Mouse (Mus musculus): ENCODE results near the gene Fam169b. TPM values are rescaled to one million over a fixed set of nuclear protein-coding genes. Genes with fewer than 3 reads are reported as not detected.
"Not testable (repeated sequence)": the region's sequence is repeated elsewhere in the genome, so short reads cannot be mapped to it uniquely, and the experiment has no call there.

Fam169b gene
- polyA plus RNA-seq, 1 experiment from 2014 or later, result 0.18 TPM

- no peak for TF ChIP-seq CTCF (IDR thresholded peaks at IDR 0.05; ENCODE audit: low read depth)
- no peak overlapping the region for H3K4me3 ChIP-seq (ENCODE audit: low read depth, low read length)
- WGBS, result 84% methylated on average over 24 of the region's 24 CpGs
- H3K27me3 ChIP-seq (replicated peaks; ENCODE audit: control insufficient read depth, insufficient read depth, low read length), result no peaks in the 10 kb centered on the region
- no peak for ATAC-seq
- H3K4me1 ChIP-seq (replicated peaks; ENCODE audit: control insufficient read depth, insufficient read depth, low read length), result no peaks in the 10 kb centered on the region
- no peak overlapping the region for H3K9ac ChIP-seq (ENCODE audit: low read depth, low read length)
- H3K36me3 ChIP-seq (ENCODE audit: control insufficient read depth, insufficient read depth), result no peaks in the 10 kb centered on the region
- no peaks in the 10 kb centered on the region for H3K9me3 ChIP-seq (ENCODE audit: control insufficient read depth)
- H3K27ac ChIP-seq (ENCODE audit: low read depth, low read length), result no peak overlapping the region
- H3K4me2 ChIP-seq (replicated peaks; ENCODE audit: low read depth), result no peak overlapping the region
Measured at GRCm38 (mm10) chr7:68286526-68287481, 13.2 kb downstream of the Fam169b start.

- Histone ChIP-seq H3K4me3 (ENCODE audit: low read depth, low read length) (no peak overlapping the region), H3K9me3 (ENCODE audit: control insufficient read depth) (no peaks in the 10 kb centered on the region), H3K36me3 (ENCODE audit: control insufficient read depth, insufficient read depth) (no peaks in the 10 kb centered on the region), H3K9ac (ENCODE audit: low read depth, low read length) (no peak overlapping the region), H3K27me3 (replicated peaks; ENCODE audit: control insufficient read depth, insufficient read depth, low read length) (no peaks in the 10 kb centered on the region), H3K4me1 (replicated peaks; ENCODE audit: control insufficient read depth, insufficient read depth, low read length) (no peaks in the 10 kb centered on the region), H3K4me2 (replicated peaks; ENCODE audit: low read depth) (no peak overlapping the region), H3K27ac (ENCODE audit: low read depth, low read length) (no peak overlapping the region)
- WGBS, result 65% methylated on average over 2 of the region's 2 CpGs
- TF ChIP-seq CTCF (IDR thresholded peaks at IDR 0.05; ENCODE audit: low read depth), result no peak
- ATAC-seq, result no peak
Measured at GRCm38 (mm10) chr7:68287582-68287981, 13.9 kb downstream of the Fam169b start.

- not testable (repeated sequence) for H3K27ac ChIP-seq (ENCODE audit: low read depth, low read length); H3K4me3 ChIP-seq (ENCODE audit: low read depth, low read length); H3K9me3 ChIP-seq (ENCODE audit: control insufficient read depth); ATAC-seq; H3K27me3 ChIP-seq (replicated peaks; ENCODE audit: control insufficient read depth, insufficient read depth, low read length); H3K9ac ChIP-seq (ENCODE audit: low read depth, low read length); H3K4me2 ChIP-seq (replicated peaks; ENCODE audit: low read depth); H3K36me3 ChIP-seq (ENCODE audit: control insufficient read depth, insufficient read depth); H3K4me1 ChIP-seq (replicated peaks; ENCODE audit: control insufficient read depth, insufficient read depth, low read length)
- 85% methylated on average over 4 of the region's 4 CpGs for WGBS
Measured at GRCm38 (mm10) chr7:68288000-68288399, 14.4 kb downstream of the Fam169b start.

DNA sequence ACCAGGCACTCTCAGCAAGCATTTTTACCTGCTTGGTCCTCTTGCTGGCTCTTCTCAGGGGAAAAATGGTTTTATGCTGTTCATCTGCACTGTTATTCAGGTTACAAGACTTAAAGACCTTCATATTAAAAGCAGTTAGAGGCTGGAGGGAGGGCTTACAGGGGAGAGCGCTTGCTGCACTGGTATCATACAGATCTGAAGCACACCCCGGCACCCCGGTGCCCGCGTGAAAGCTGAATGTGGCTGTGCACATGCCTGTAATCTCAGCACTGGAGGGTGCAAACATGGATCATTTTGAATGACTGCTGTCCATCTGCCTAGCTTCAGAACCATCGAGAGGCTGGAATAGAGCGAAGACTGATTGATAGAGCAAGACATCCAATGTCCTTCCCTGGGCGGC is 15.4 kb downstream of the Fam169b start:
- Histone ChIP-seq H3K9ac (ENCODE audit: low read depth, low read length) (no peak overlapping the region), H3K9me3 (ENCODE audit: control insufficient read depth) (no peaks in the 10 kb centered on the region), H3K36me3 (ENCODE audit: control insufficient read depth, insufficient read depth) (no peaks in the 10 kb centered on the region), H3K27me3 (replicated peaks; ENCODE audit: control insufficient read depth, insufficient read depth, low read length) (no peaks in the 10 kb centered on the region), H3K4me3 (ENCODE audit: low read depth, low read length) (no peak overlapping the region), H3K4me1 (replicated peaks; ENCODE audit: control insufficient read depth, insufficient read depth, low read length) (no peaks in the 10 kb centered on the region), H3K4me2 (replicated peaks; ENCODE audit: low read depth) (no peak overlapping the region), H3K27ac (ENCODE audit: low read depth, low read length) (no peak overlapping the region)
- no peak for TF ChIP-seq CTCF (IDR thresholded peaks at IDR 0.05; ENCODE audit: low read depth)
- WGBS, result 93% methylated on average over 8 of the region's 8 CpGs
- no peak for ATAC-seq

GRCm38 (mm10) chr7:68291603-68292002 is 18.0 kb downstream of the Fam169b start:
- no peaks in the 10 kb centered on the region for H3K4me1 ChIP-seq (replicated peaks; ENCODE audit: control insufficient read depth, insufficient read depth, low read length)
- H3K9me3 ChIP-seq (ENCODE audit: control insufficient read depth), result no peaks in the 10 kb centered on the region
- no peak overlapping the region for H3K27ac ChIP-seq (ENCODE audit: low read depth, low read length)
- ATAC-seq, result no peak
- H3K4me2 ChIP-seq (replicated peaks; ENCODE audit: low read depth), result no peak overlapping the region
- H3K36me3 ChIP-seq (ENCODE audit: control insufficient read depth, insufficient read depth), result no peaks in the 10 kb centered on the region
- WGBS, result 46% methylated on average over 1 of the region's 1 CpGs
- no peak overlapping the region for H3K4me3 ChIP-seq (ENCODE audit: low read depth, low read length)
- H3K27me3 ChIP-seq (replicated peaks; ENCODE audit: control insufficient read depth, insufficient read depth, low read length), result no peaks in the 10 kb centered on the region
- no peak overlapping the region for H3K9ac ChIP-seq (ENCODE audit: low read depth, low read length)
- no peak for TF ChIP-seq CTCF (IDR thresholded peaks at IDR 0.05; ENCODE audit: low read depth)

- TF ChIP-seq CTCF (IDR thresholded peaks at IDR 0.05; ENCODE audit: low read depth), result no peak
- H3K4me1 ChIP-seq (replicated peaks; ENCODE audit: control insufficient read depth, insufficient read depth, low read length), result no peaks in the 10 kb centered on the region
- no peak overlapping the region for H3K9ac ChIP-seq (ENCODE audit: low read depth, low read length)
- H3K36me3 ChIP-seq (ENCODE audit: control insufficient read depth, insufficient read depth), result no peaks in the 10 kb centered on the region
- 57% methylated on average over 16 of the region's 16 CpGs for WGBS
- no peaks in the 10 kb centered on the region for H3K27me3 ChIP-seq (replicated peaks; ENCODE audit: control insufficient read depth, insufficient read depth, low read length)
- no peak overlapping the region for H3K27ac ChIP-seq (ENCODE audit: low read depth, low read length)
- no peaks in the 10 kb centered on the region for H3K9me3 ChIP-seq (ENCODE audit: control insufficient read depth)
- H3K4me2 ChIP-seq (replicated peaks; ENCODE audit: low read depth), result 0 out of 2 replicates have a peak overlapping the region, but pooled peaks have one; percentile 0
- no peak overlapping the region for H3K4me3 ChIP-seq (ENCODE audit: low read depth, low read length)
- no peak for ATAC-seq
Measured at GRCm38 (mm10) chr7:68293997-68294789, 20.6 kb downstream of the Fam169b start.
